Mouse (Mus musculus) olfactory bulb, adult 2 months (tissue): ENCODE measurements at regions not wholly inside any gene's neighbourhood (a gene's known extent, or its start where the extent isn't known, plus 50 kb on each side); places are given as distances from the start of the nearest gene placed in this dataset.
A peak's percentile ranks its signal among the peaks of the same experiment; 100 is the strongest.

Source experiments
- H3K27ac ChIP-seq: fragments of 200-500 bp; 2 replicates; pipeline ENCODE4 v1.5.1; 2012; ENCODE audit warnings: low read depth, low read length; ENCODE audit not compliant: insufficient read depth
- H3K4me1 ChIP-seq: fragments of 200-500 bp; 2 replicates; pipeline ENCODE4 v1.6.1; 2012; ENCODE audit warnings: low read length; ENCODE audit not compliant: control insufficient read depth, insufficient read depth
- H3K4me3 ChIP-seq: fragments of 200-500 bp; 2 replicates; pipeline ENCODE4 v1.5.1; 2012; ENCODE audit warnings: mild to moderate bottlenecking, low read depth, low read length, moderate library complexity; ENCODE audit not compliant: insufficient read depth
- CTCF ChIP-seq: fragments of 200-500 bp; IDR thresholded peaks from 2 replicates; pipeline ENCODE4 v1.5.1; 2012; ENCODE audit warnings: low read depth, mild to moderate bottlenecking, low read length, moderate library complexity; ENCODE audit not compliant: insufficient read depth
- POLR2A ChIP-seq: fragments of 200-500 bp; IDR thresholded peaks from 2 replicates; pipeline ENCODE4 v1.6.1; 2012; ENCODE audit warnings: mild to moderate bottlenecking, low read depth, low read length, moderate library complexity; ENCODE audit not compliant: insufficient read depth
- WGBS: fragments of 180-500 bp; shearing (Covaris S2); methylation state at CpG from one replicate; pipeline ENCODE4 v1.1.7; 2018; 5-methylcytosine and 5-hydroxymethylcytosine counted together

DNA sequence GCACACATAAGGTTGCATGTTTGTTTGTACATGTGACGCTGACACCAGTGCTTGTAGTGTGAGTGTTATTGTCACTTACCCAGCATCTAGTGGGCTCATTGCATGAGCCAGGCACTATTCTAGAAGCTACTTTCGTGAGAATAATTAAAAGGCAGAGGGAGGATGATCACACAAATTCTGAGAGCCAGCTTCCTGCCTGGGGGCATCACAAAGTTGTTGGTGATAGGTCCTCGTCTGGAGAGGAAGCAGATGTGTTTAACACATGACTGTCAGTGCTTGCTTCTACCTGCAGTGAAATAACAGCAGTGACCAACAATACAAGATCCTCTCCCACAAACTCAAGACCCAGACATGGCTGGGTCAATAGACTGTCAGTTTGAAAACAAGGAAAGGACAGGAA lies 297.2 kb downstream of the Fut8 start:
- Histone ChIP-seq H3K27ac (no peak overlapping the region), H3K4me1 (no peaks in the 10 kb centered on the region), H3K4me3 (no peak overlapping the region)
- TF ChIP-seq CTCF (no peak), POLR2A (no peak)
- WGBS, result 78% methylated on average over 3 of the region's 3 CpGs

DNA sequence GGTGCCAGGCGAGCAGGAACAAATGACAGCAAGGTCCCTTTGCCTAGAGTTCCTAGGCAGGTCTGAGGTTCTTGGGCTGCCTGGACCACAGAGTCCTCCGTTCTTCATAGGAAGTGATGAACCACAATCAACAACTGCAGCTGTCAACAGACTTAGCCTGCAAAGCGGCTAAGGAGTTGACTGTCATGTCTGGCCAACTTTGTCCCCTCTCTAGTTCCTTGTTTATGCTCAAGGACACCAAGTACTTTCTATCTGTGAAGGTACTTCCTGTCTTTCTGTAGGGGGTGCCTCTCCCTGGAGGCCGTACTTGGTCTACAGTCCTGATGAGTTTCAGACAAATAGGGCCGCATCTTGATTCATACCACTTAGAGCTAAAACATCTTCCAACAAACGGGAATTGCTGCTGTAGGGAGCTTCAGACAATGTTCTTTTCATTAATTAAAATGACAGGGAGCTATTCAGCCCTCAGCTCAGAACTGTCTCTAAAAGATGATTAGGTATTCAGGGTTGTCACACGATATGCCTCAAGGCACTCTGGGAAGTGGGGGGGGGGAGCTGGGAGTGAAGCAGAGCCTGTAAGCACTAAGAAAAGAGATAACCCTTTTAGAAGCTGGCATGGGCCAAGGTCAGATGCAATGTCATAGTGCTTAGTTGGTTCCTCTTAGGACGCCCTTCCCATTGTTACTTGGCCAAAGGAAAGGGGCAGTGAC lies 299.4 kb downstream of the Fut8 start:
- WGBS, result 78% methylated on average over 8 of the region's 8 CpGs
- no peak overlapping the region for H3K4me3 ChIP-seq
- TF ChIP-seq CTCF, result no peak
- TF ChIP-seq POLR2A, result no peak
- no peaks in the 10 kb centered on the region for H3K4me1 ChIP-seq
- no peak overlapping the region for H3K27ac ChIP-seq

DNA sequence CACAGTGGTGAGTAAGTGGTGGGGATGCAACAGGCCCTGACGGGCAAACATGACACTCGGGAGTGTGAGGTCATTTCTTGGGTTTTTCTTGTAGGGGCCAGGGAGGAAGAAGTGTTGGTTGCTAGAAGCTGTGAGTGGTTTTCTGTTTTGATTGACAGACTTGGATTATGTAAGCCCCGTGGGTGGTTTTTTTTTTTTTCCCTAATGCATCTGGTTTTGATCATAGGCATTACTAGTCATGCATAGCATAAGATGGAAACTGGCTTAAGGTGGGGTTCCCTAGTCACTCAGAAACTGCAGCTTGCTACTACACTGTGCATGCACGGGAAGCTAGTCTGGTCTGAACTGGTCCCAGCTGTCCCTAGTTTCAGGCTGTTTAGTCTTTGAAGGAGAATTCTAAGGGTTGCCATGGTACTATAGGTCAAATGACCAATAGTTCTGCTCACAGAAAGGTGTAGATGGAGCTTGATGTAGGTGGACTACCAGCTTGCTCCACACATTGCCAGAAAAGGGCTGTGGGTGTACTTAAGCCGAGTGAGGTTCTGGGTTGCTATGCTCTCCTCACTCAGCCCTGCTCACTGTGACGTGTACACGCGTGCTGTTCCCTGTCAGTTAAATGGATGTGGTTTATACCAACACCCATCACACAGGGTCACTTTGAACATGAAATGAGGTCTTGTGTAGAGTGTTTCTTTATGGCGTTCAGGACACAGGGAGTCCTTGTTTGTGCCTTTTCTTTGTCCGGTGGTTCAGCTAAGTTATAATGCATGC lies 301.9 kb downstream of the Fut8 start:
- H3K27ac ChIP-seq, result no peak overlapping the region
- TF ChIP-seq POLR2A, result no peak
- no peak for TF ChIP-seq CTCF
- no peak overlapping the region for H3K4me3 ChIP-seq
- 88% methylated on average over 10 of the region's 10 CpGs for WGBS
- no peaks in the 10 kb centered on the region for H3K4me1 ChIP-seq

DNA sequence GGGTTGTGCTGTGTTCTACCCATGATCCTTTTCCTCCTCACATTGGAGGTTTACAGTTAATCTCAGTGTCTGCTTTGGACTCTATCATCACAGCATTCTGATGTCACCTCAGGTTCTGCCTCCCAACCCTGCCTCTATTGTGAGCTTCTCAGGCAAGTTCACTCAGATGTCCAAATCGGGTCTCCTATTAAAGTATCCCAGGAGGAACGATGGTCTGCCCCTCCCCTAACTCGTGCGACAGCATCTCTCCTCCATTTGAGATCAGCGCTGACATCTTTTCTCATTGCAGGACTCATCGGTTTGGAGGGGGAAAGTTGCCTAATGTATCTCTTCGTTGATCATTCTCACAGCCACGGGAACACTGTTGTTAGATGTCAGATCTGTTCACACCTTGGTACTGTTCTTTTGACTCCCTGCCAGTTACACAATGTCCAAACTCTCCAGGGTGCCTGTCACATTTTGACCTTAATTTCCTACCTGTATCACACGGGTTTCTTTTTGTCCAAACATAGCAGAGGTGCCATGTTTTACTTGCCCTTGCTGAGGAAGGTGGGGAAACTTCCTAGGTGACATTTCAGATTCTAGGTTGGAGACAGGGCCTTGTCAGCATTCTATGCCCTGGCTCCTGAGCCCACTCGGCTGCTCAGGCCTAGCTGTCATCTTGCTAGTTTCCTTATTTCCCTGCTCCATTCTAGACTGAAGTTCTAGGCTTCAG lies 303.3 kb downstream of the Fut8 start:
- Histone ChIP-seq H3K27ac (no peak overlapping the region), H3K4me1 (no peaks in the 10 kb centered on the region), H3K4me3 (no peak overlapping the region)
- WGBS, result 92% methylated on average over 10 of the region's 10 CpGs
- TF ChIP-seq CTCF (no peak), POLR2A (no peak)

DNA sequence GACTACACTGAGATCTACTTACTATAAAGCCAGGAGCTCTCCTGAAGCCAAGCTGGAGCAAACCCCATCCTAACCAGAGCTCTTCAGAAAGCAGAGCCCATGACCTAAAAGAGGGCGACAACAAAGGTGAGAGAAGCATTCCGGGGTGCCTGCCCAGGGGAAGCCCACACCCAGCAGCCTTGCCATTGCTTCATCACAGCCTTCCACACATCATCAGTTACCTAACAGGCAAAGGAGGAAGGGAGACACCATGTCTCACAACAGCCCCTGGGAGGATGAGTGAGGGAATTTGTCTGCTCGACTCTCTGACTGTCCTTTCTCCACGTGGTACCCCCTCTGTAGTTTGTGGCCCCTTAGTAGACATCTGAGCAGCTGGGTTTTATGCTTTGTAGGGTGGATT lies 303.9 kb downstream of the Fut8 start:
- Histone ChIP-seq H3K4me1 (no peaks in the 10 kb centered on the region), H3K27ac (no peak overlapping the region), H3K4me3 (no peak overlapping the region)
- WGBS, result 93% methylated on average over 4 of the region's 4 CpGs
- TF ChIP-seq POLR2A, result no peak
- no peak for TF ChIP-seq CTCF

DNA sequence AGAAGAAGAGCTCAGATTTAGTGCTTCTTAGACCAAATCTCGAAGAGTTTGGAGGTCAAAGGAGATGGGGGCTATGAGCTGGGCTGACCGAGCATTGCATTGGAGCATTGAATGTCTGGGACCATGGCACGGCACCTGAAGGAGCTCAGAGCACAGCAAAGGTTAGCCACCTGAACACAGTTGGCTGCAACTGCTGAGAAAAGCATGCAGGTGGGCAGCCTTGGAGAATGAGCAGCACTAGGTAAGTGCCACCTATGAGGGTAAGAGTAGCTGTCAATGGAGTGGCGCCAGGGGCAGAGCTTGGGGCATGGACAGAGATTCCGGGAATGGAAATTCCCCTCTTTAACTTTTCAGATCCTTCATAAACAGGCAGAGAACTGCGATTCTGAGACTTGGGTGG lies 305.7 kb downstream of the Fut8 start:
- H3K27ac ChIP-seq, result no peak overlapping the region
- 91% methylated on average over 6 of the region's 6 CpGs for WGBS
- no peak for TF ChIP-seq CTCF
- no peak for TF ChIP-seq POLR2A
- no peak overlapping the region for H3K4me3 ChIP-seq
- no peaks in the 10 kb centered on the region for H3K4me1 ChIP-seq

DNA sequence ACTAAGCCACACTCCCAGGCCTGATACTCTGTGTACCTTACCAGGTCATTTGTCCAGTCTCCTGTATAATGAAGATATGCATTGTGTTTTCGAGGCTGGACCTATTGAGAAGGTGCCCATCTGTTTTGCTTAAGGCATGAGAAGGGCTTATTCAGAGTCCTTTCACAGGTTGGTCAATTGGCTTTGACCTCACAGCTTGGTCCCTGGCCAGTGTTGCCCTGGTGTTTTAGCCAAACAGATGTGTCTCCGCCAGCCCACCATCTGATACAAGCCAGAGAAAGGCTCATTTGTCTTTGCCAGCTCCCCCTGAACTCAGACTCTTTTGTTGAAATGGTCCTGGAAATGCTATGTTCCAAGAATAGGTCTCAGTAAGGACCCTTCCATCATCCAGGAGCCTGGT lies 308.2 kb downstream of the Fut8 start:
- Histone ChIP-seq H3K4me3 (no peak overlapping the region), H3K27ac (no peak overlapping the region), H3K4me1 (no peaks in the 10 kb centered on the region)
- TF ChIP-seq POLR2A (no peak), CTCF (no peak)
- 47% methylated on average over 2 of the region's 2 CpGs for WGBS

DNA sequence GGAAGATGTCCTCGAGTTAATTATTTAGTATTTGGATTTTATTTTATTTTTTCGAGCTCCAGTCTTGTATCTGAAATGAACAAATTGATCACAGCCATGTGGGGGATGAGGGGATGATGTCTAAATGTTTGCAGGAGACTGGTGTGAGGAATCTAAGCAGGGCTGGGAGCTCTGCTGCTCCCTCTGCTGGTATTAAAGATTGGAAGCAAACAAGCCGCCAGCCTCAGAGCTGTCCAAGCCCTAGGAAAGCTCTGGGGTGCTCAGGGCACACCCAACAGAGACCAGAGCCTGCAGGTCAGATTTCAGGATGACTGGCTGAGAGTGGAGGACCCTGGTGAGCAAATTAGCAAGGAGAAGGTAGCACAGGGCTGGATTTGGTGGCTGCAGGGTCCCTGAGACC lies 330.4 kb downstream of the Fut8 start:
- Histone ChIP-seq H3K4me1 (no peaks in the 10 kb centered on the region), H3K27ac (no peak overlapping the region), H3K4me3 (no peak overlapping the region)
- TF ChIP-seq CTCF, result peak; percentile 67
- no peak for TF ChIP-seq POLR2A
- 12% methylated on average over 3 of the region's 3 CpGs for WGBS

DNA sequence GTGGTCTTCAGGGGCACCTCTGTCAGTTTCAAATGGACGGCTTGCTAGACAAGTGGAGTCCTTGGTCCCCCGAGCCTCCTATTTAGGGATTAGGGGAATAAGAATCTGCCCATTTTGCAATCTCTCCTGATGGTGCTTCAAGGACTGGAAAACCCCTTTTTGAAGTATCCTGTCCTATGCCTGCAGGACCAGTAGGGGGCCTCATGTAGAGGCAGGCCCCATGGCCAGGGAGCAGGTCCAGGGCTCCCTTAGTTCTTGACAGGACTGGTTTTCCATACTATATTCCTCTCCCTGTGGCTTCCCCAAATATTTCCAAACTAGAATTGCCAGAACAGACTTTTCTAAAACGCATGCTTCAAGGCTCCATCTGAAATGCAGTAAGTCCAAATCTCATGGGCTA lies 332.6 kb downstream of the Fut8 start:
- no peaks in the 10 kb centered on the region for H3K4me1 ChIP-seq
- 90% methylated on average over 3 of the region's 3 CpGs for WGBS
- H3K27ac ChIP-seq, result no peak overlapping the region
- no peak for TF ChIP-seq POLR2A
- no peak for TF ChIP-seq CTCF
- no peak overlapping the region for H3K4me3 ChIP-seq
